Mouse (Mus musculus) hindbrain, embryonic 16.5 days (tissue): ENCODE measurements around the gene Opcml. TPM values are rescaled to one million over a fixed set of nuclear protein-coding genes. Genes with fewer than 3 reads are reported as not detected.

ENCODE experiments used
- ATAC-seq: fragments of 200-750 bp; cut with Nextera tagmentation; 2 replicates; pipeline ENCODE4 v1.8.0; 2017; ENCODE audit warnings: moderate TSS enrichment, moderate library complexity
- H3K27ac ChIP-seq: fragments of 300-500 bp; sonication (generic); 2 replicates; pipeline ENCODE4 v1.5.1; 2014; ENCODE audit warnings: low read depth, mild to moderate bottlenecking, control low read depth, low read length, moderate library complexity
- H3K27me3 ChIP-seq: fragments of 300-500 bp; sonication (generic); replicated peaks from 2 replicates; pipeline ENCODE4 v1.6.1; 2014; ENCODE audit warnings: low read length; ENCODE audit not compliant: control insufficient read depth, insufficient read depth
- H3K36me3 ChIP-seq: fragments of 300-500 bp; sonication (generic); 2 replicates; pipeline ENCODE4 v1.6.1; 2014; ENCODE audit warnings: mild to moderate bottlenecking, low read length, moderate library complexity, mixed read lengths; ENCODE audit not compliant: control insufficient read depth, insufficient read depth
- H3K4me1 ChIP-seq: fragments of 300-500 bp; sonication (generic); 2 replicates; pipeline ENCODE4 v1.6.1; 2014; ENCODE audit warnings: low read depth, low read length; ENCODE audit not compliant: control insufficient read depth, insufficient read depth
- H3K4me2 ChIP-seq: fragments of 300-500 bp; sonication (generic); 2 replicates; pipeline ENCODE4 v1.6.1; 2014; ENCODE audit warnings: mild to moderate bottlenecking, low read length, control low read depth, moderate library complexity
- H3K4me3 ChIP-seq: fragments of 300-500 bp; sonication (generic); 2 replicates; pipeline ENCODE4 v1.5.1; 2014; ENCODE audit warnings: mild to moderate bottlenecking, low read length, control low read depth, moderate library complexity
- H3K9ac ChIP-seq: fragments of 300-500 bp; sonication (generic); 2 replicates; pipeline ENCODE4 v1.6.1; 2014; ENCODE audit warnings: low read depth, mild to moderate bottlenecking, control low read depth, low read length, moderate library complexity
- H3K9me3 ChIP-seq: fragments of 300-500 bp; sonication (generic); 2 replicates; pipeline ENCODE4 v1.6.1; 2014; ENCODE audit warnings: mild to moderate bottlenecking, low read length, moderate library complexity; ENCODE audit not compliant: control insufficient read depth
- WGBS: fragments of 180-500 bp; shearing (Covaris S2); extraction: QIAGEN DNeasy Blood & Tissue Kit; methylation state at CpG from one replicate; pipeline ENCODE4 v1.1.7; 2014; 5-methylcytosine and 5-hydroxymethylcytosine counted together
- polyA plus RNA-seq: library from polyadenylated mRNA; unstranded; fragments of >200 nt; fragmentation: Nextera tagmentation; extraction: Ambion mirVana; gene quantifications from 2 replicates; pipeline ENCODE4 v1.2.1, GENCODE M21; 2015

Gene Opcml
- polyA plus RNA-seq, 1 experiment from 2014 or later: 61.4 TPM

- H3K9ac ChIP-seq: no peak overlapping the region
- H3K4me3 ChIP-seq: no peak overlapping the region
- H3K4me2 ChIP-seq: no peak overlapping the region
- no peak for ATAC-seq
- no peaks in the 10 kb centered on the region for H3K9me3 ChIP-seq
- H3K27ac ChIP-seq: no peak overlapping the region
- H3K36me3 ChIP-seq: no peaks in the 10 kb centered on the region
- H3K27me3 ChIP-seq: no peaks in the 10 kb centered on the region
- H3K4me1 ChIP-seq: peaks cover 3% of the 10 kb centered on the region
- WGBS: 86% methylated on average over 1 of the region's 1 CpGs
Measured at GRCm38 (mm10) chr9:28764149-28764548, 973.6 kb downstream of the Opcml start.

GRCm38 (mm10) chr9:28776517-28777503 is 986.2 kb downstream of the Opcml start:
- ATAC-seq: no peak
- H3K9me3 ChIP-seq: no peaks in the 10 kb centered on the region; the same call in 1 of the 2 replicates
- no peak overlapping the region for H3K9ac ChIP-seq
- WGBS: 80% methylated on average over 10 of the region's 10 CpGs
- no peak overlapping the region for H3K4me2 ChIP-seq
- no peaks in the 10 kb centered on the region for H3K36me3 ChIP-seq
- H3K4me1 ChIP-seq: no peaks in the 10 kb centered on the region; the same call in 1 of the 2 replicates
- no peaks in the 10 kb centered on the region for H3K27me3 ChIP-seq
- no peak overlapping the region for H3K27ac ChIP-seq
- H3K4me3 ChIP-seq: no peak overlapping the region

- no peak overlapping the region for H3K27ac ChIP-seq
- no peak overlapping the region for H3K4me3 ChIP-seq
- H3K36me3 ChIP-seq: no peaks in the 10 kb centered on the region
- H3K9me3 ChIP-seq: no peaks in the 10 kb centered on the region
- H3K27me3 ChIP-seq: no peaks in the 10 kb centered on the region
- 87% methylated on average over 4 of the region's 4 CpGs for WGBS
- H3K4me2 ChIP-seq: no peak overlapping the region
- no peak overlapping the region for H3K9ac ChIP-seq
- H3K4me1 ChIP-seq: no peaks in the 10 kb centered on the region
- ATAC-seq: no peak
Measured at GRCm38 (mm10) chr9:28783834-28784233, 993.3 kb downstream of the Opcml start.

GRCm38 (mm10) chr9:28789439-28789838 is 998.9 kb downstream of the Opcml start:
- Histone ChIP-seq H3K9ac (no peak overlapping the region), H3K27me3 (no peaks in the 10 kb centered on the region), H3K27ac (no peak overlapping the region), H3K4me2 (no peak overlapping the region), H3K36me3 (no peaks in the 10 kb centered on the region), H3K9me3 (no peaks in the 10 kb centered on the region), H3K4me1 (no peaks in the 10 kb centered on the region), H3K4me3 (no peak overlapping the region)
- ATAC-seq: no peak
- 73% methylated on average over 1 of the region's 1 CpGs for WGBS

- ATAC-seq: no peak
- Histone ChIP-seq H3K9me3 (no peaks in the 10 kb centered on the region), H3K27ac (no peak overlapping the region), H3K4me1 (no peaks in the 10 kb centered on the region), H3K9ac (no peak overlapping the region), H3K27me3 (no peaks in the 10 kb centered on the region), H3K36me3 (no peaks in the 10 kb centered on the region), H3K4me3 (no peak overlapping the region), H3K4me2 (no peak overlapping the region)
- WGBS: 19% methylated on average over 2 of the region's 2 CpGs
Measured at GRCm38 (mm10) chr9:28800100-28800499, 1009.5 kb downstream of the Opcml start.

GRCm38 (mm10) chr9:28806666-28807065 is 1016.1 kb downstream of the Opcml start:
- Histone ChIP-seq H3K27me3 (no peaks in the 10 kb centered on the region), H3K27ac (no peak overlapping the region), H3K4me3 (no peak overlapping the region), H3K4me1 (no peaks in the 10 kb centered on the region), H3K9me3 (no peaks in the 10 kb centered on the region), H3K36me3 (no peaks in the 10 kb centered on the region), H3K4me2 (no peak overlapping the region), H3K9ac (no peak overlapping the region)
- no peak for ATAC-seq

- Histone ChIP-seq H3K4me2 (no peak overlapping the region), H3K9ac (no peak overlapping the region), H3K36me3 (no peaks in the 10 kb centered on the region), H3K9me3 (no peaks in the 10 kb centered on the region), H3K4me1 (no peaks in the 10 kb centered on the region), H3K27me3 (no peaks in the 10 kb centered on the region), H3K27ac (no peak overlapping the region), H3K4me3 (no peak overlapping the region)
- WGBS: 79% methylated on average over 3 of the region's 3 CpGs
- no peak for ATAC-seq
Measured at GRCm38 (mm10) chr9:28822060-28822459, 1031.5 kb downstream of the Opcml start.

- 78% methylated on average over 5 of the region's 5 CpGs for WGBS
- Histone ChIP-seq H3K4me2 (no peak overlapping the region), H3K9me3 (no peaks in the 10 kb centered on the region), H3K27ac (no peak overlapping the region), H3K4me1 (no peaks in the 10 kb centered on the region), H3K36me3 (no peaks in the 10 kb centered on the region), H3K9ac (no peak overlapping the region), H3K4me3 (no peak overlapping the region), H3K27me3 (no peaks in the 10 kb centered on the region)
- ATAC-seq: no peak
Measured at GRCm38 (mm10) chr9:28822466-28822865, 1031.9 kb downstream of the Opcml start.

- Histone ChIP-seq H3K36me3 (no peaks in the 10 kb centered on the region), H3K4me1 (no peaks in the 10 kb centered on the region), H3K4me3 (no peak overlapping the region), H3K27me3 (no peaks in the 10 kb centered on the region), H3K9ac (no peak overlapping the region), H3K27ac (peak overlapping the region; percentile 17; the same call in 1 of the 2 replicates), H3K9me3 (no peaks in the 10 kb centered on the region), H3K4me2 (no peak overlapping the region)
- 94% methylated on average over 2 of the region's 2 CpGs for WGBS
- no peak for ATAC-seq
Measured at GRCm38 (mm10) chr9:28825821-28826220, 1035.2 kb downstream of the Opcml start.
